Mouse (Mus musculus): ENCODE data around the gene Gm5728.
"Not testable (repeated sequence)": the region's sequence is repeated elsewhere in the genome, so short reads cannot be mapped to it uniquely, and the experiment has no call there.

GRCm38 (mm10) chr7:20375310-20375709, at the start of gene Gm5728:
- TF ChIP-seq CTCF, EP300 (IDR thresholded peaks at IDR 0.05; ENCODE audit: low read depth): not testable (repeated sequence)

All from heart, postnatal 0 days (tissue).